Mouse (Mus musculus) kidney, adult 10 weeks (tissue): Measurements from ENCODE around the gene Inpp5k. TPM values are rescaled to one million over a fixed set of nuclear protein-coding genes. Genes with fewer than 3 reads are reported as not detected.

Source experiments
- polyA plus RNA-seq: library from polyadenylated mRNA; stranded (reverse); fragments of 350-450 nt; fragmentation: Illumina TruSeq; extraction: RNeasy Lipid Tissue Mini Kit (QIAGEN cat#74804); gene quantifications from one replicate; pipeline ENCODE4 v1.2.3, GENCODE M21; 2014; ENCODE audit warnings: low read depth, low replicate concordance

The Inpp5k gene
- polyA plus RNA-seq = 43.3 TPM

DNA sequence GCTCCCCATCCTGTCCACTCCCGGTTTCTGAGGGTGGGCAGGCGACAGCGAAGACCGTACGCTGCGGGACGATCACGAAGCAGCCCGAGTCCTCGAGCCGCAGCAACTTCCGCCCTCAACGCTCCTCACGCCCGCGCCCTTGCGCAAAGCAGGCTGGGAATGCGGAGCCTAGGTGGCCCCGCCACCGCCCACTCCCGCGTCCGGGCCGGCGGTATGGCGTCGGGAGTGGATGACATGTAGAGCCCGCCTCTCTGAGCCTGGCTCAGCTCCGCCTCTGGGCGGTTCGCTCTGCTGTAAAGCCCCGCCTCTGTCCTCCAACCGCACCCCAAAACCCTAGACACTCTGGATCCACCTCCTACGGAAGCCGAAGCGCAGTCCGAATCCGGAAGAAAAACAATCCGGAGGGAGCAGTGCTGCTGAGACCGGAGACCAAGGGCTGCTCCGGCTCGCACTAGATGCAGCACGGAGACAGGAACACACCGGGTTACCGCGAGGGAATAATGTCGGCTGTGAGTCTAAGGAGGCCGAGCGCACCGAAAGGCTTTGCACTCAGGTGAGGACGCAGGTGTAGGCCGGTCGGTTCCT, at the start of gene Inpp5k:
Inpp5k (plus strand) TSS at position 344 of the 585 bp plus-strand sequence.

DNA sequence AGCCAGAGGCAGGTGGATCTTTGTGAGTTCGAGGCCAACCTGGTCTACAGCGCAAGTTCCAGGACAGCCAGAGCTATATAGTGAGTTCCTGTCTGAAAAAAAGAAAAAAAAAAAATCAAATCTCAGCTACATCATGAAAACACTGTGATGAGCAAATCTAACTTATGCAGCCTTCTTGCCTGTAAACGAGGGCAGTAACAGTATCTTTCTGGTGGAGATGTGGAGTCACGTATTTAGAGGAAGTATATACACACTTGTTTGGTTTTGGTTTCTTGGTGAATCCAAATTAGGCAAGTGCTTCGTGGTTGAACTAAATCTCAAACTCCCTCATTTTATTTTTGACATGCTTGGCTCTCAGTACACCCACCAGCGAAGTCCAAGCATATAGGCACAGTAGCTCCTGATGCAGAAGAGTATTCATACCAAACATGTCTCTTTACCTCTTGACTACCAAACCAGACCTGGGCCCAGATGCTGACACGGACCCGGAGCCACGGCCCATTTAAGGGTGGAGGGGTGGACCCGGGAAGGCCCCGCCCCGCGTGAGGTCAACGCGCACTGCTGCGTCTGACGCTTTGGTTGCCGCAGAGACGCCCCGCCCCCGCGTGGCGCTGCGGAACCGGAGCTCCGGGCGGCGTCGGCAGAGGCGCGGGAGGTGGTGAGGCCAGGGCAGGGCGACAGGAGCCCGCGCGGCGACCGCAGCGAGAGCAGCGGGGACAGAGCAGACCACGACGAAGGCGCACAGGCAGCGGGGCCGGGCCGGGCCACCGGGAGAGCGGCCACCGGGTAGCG, 43.1 kb upstream of the Inpp5k start, which contains the start of gene Pitpna:
Pitpna (plus strand) TSS at position 605 of the 792 bp plus-strand sequence.

DNA sequence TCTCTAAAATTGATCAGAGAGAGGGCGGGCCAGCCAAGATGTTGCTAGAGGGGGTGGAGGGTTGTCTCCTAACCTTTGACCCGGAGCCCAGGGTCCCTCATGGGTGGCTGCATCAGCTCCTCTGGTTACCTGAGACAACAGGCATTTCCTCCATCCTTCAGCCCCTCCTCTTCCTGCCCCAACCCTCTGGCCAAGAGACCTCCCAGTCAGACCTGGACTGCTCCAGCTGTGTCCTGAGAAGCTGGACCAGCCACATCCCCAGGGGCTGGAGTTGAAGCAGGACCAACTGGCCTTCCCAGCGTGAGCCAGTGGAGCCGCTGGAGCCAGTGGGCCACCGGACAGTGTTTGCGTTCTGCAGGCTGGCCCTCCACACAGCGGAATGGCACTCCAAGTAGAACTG, 19.5 kb downstream of the Inpp5k start, which contains the start of gene Myo1c:
Myo1c (plus strand) TSS at position 194 of the 400 bp plus-strand sequence.

GRCm38 (mm10) chr11:75678747-75679438, 48.1 kb downstream of the Inpp5k start, which contains the start of gene Crk:
Gene Crk (plus strand): TSS chr11:75679259.

Other genes starting within 250 kb of the Inpp5k start
- gene Serpinf1, start 208.3 kb upstream of the Inpp5k start, polyA plus RNA-seq = 0.89 TPM
- gene Serpinf2, start 191.4 kb upstream of the Inpp5k start, polyA plus RNA-seq = 6.8 TPM
- gene Wdr81, start 176.3 kb upstream of the Inpp5k start, polyA plus RNA-seq = 0.12 TPM
- gene Tlcd2, start 169.3 kb upstream of the Inpp5k start, polyA plus RNA-seq = 3.5 TPM
- gene Prpf8, start 144.2 kb upstream of the Inpp5k start, polyA plus RNA-seq = 35.1 TPM
- gene Rilp, start 120.9 kb upstream of the Inpp5k start, polyA plus RNA-seq = 0.73 TPM
- gene Scarf1, start 117.4 kb upstream of the Inpp5k start, polyA plus RNA-seq = not detected
- gene Slc43a2, start 99.3 kb upstream of the Inpp5k start, polyA plus RNA-seq = 18.8 TPM
- 140 TPM for gene Pitpna, start 42.9 kb upstream of the Inpp5k start, polyA plus RNA-seq
- gene Myo1c, start 19.5 kb downstream of the Inpp5k start, polyA plus RNA-seq = 8.9 TPM
- gene Crk, start 48.3 kb downstream of the Inpp5k start, polyA plus RNA-seq = 239 TPM
- 1,397 TPM for gene Ywhae, start 101.9 kb downstream of the Inpp5k start, polyA plus RNA-seq
- 0.12 TPM for gene Doc2b, start 165.1 kb downstream of the Inpp5k start, polyA plus RNA-seq